Mouse (Mus musculus) liver, adult 2 months (tissue): ENCODE measurements around the gene Mnat1.

Experiments
- CTCF ChIP-seq: fragments of 200-500 bp; IDR thresholded peaks from 2 replicates; pipeline ENCODE4 v1.5.1; 2011; ENCODE audit warnings: low read depth, low read length, control low read depth
- POLR2A ChIP-seq: fragments of 200-500 bp; IDR thresholded peaks from 2 replicates; pipeline ENCODE4 v1.6.1; 2011; ENCODE audit warnings: low read length, control low read depth; ENCODE audit not compliant: insufficient read depth; ENCODE audit errors: extremely low read depth

DNA sequence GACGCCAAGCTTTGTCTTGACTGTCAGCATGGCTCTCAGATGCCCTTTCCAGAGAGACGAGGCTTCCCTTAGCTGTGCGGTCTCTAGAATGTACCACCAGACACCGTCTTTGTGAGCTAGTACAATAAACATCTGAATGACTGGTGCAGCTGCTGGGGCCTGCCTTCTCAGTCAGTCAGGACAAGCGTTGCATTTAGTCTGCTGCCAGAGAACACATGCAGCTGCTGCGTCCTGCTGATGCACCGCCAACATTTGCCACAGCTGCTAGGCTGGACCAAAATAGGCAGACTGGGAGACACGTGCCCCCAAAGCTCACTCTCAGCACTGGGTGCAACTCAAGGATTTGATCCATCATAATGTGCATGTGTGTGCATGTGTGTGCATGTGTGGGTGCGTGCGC, 118.4 kb downstream of the Mnat1 start:
- no peak for TF ChIP-seq CTCF
- no peak for TF ChIP-seq POLR2A
